Mouse (Mus musculus): Measurements from ENCODE around the gene Ranbp17.

Gene Ranbp17

DNA sequence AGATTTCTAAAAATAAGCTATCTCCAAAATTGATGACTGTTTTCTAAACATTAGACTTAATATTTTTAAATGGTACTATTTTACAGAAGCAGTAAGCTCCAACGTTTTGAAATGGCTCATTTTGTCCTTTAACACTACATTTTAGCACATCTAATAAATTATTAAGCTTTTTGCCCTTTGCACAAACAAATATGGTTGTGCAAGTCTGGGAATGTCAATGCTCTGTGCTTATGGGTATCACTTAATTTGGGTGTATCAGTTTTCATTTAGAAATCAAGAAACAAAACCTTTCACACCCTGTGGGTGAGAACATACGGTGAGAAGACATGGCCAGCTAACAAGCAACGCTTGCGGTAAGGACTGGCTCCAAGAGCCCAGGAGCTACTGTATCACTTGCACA lies 108.9 kb downstream of the Ranbp17 start:
- no peak for DNase-seq (ENCODE audit: extremely low spot score)

DNA sequence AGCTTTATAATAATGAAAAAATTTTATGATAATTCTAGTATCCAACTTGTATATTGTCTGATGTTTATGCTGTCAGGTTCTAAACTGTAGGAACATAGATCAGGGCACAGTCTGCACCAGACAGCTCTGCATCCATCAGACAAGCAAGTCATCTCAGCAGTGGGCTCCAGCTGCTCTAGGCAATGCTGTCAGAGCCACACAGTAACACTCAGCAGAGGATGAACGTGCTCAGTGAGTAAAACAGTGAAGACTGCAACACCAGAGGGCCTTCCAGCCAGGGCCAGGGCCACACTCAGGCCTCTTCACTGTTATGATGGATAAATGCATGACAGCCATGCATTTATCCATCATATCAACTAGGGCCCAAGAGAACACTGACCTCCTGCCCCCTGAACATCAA lies 114.2 kb downstream of the Ranbp17 start:
- no peak for DNase-seq (ENCODE audit: extremely low spot score)

GRCm38 (mm10) chr11:33398701-33399100 lies 114.8 kb downstream of the Ranbp17 start:
- DNase-seq (ENCODE audit: extremely low spot score) = no peak

- DNase-seq (ENCODE audit: extremely low spot score) = no peak
These were observed 117.3 kb downstream of the Ranbp17 start for GRCm38 (mm10) chr11:33396275-33396674.

DNA sequence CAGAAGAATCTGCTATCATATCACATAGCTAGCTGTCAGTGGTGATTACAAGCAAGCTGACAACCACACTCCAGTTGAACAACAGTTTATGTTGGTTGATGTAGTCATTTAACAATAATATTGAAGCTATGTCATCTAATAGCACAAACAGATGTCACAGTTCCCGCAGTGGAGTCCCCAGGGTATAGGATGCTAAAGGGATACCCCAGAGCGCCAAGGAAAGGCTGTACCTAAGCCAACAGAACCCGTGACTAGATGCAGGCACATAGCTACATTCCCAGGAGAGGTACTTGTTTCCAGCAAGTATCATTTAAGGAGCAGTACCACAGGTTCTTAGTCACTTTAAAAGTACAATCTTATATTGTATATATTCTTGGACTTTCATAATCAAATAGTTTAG lies 119.5 kb downstream of the Ranbp17 start:
- DNase-seq (ENCODE audit: extremely low spot score) = no peak

DNA sequence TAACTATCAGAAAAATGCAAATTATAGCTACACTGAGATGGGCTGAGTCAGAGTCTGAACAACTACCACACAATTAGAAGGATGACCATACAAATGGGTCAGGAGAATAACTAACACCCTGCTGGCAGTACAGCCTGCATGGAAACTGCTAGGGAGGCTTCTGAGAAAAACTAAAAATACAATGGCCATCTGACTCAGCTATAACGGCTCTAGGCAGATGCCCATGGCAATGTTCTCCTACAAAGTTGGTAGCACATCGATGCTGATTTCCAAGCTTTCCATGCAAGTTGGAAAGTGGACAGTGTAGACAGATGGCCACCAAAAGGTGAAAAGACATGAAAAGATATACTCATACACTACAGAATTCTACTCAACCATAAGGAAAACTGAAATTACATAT lies 124.9 kb downstream of the Ranbp17 start:
- no peak for DNase-seq (ENCODE audit: extremely low spot score)

- no peak for DNase-seq (ENCODE audit: extremely low spot score)
These were observed 151.7 kb downstream of the Ranbp17 start for GRCm38 (mm10) chr11:33361867-33362266.

DNA sequence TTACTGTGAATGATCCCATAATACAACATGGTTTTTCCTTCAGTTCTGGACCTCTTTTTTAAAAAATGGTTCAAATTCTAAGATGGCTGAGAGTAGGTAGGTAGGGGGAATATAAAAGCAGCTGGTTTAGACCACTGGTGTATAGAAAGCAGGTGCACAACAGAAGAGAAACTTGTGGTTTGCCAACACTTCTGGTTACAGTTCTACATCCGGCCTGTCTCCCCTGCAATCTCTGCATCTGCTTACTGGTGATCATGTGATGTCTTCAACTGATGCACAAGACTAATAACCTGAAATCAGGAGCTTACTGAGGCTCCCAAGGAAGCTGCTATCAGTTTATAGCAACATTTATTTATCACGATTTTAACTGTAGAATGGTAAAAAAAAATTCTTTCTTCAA lies 164.3 kb downstream of the Ranbp17 start:
- DNase-seq (ENCODE audit: extremely low spot score) = no peak

GRCm38 (mm10) chr11:33342061-33342460 lies 171.5 kb downstream of the Ranbp17 start:
- DNase-seq (ENCODE audit: extremely low spot score) = no peak

GRCm38 (mm10) chr11:33336552-33337121 lies 176.9 kb downstream of the Ranbp17 start:
- peak; percentile 55 for DNase-seq (ENCODE audit: extremely low spot score)

GRCm38 (mm10) chr11:33335616-33336015 lies 177.9 kb downstream of the Ranbp17 start:
- DNase-seq (ENCODE audit: extremely low spot score) = no peak

DNA sequence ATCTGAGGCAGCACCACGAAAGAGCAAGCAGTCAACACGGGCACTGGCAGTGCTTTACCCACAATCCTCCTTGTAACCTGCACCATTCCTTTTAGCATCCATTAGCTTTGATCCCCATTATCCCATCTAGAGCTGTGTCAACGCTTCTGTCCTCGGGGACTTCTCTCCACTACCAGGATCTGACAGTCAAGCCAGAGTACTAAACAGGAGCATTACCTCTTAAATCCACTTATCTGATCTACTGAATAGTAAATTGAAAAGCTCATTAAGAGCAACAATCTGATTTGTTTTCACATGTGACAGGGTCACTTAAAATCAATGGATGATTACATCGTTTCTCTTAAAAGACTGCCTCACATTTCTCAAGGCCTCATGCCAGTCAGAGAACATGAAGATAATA lies 181.4 kb downstream of the Ranbp17 start:
- no peak for DNase-seq (ENCODE audit: extremely low spot score)

DNA sequence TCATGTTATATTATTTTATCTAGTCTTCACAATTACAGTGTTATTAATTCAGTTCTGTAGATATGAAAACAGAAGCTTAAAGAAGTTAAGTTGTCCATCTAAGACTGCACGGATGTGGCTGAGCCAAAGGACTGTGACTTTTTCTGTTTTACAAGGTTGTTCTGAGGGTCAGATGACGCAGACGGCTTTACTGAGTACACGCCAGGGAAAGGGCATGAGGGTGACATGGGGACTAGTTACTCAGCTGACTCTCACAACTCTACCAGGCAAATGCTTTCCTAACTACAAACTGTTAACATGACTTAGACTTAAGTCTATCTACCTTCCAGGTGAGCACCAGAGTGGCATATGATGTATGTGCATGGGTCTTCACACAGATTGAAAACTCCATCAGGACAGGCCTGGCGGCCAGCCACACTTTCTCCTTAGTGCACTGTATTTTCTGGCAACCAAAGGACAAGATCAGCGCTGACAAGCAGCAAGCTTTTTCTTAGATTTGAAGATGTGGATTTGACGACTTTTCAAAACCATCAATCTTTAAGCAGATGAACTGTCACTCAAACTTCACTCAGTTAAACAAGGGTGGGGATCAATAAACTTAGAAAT lies 194.4 kb downstream of the Ranbp17 start:
- DNase-seq (ENCODE audit: extremely low spot score) = no peak

DNA sequence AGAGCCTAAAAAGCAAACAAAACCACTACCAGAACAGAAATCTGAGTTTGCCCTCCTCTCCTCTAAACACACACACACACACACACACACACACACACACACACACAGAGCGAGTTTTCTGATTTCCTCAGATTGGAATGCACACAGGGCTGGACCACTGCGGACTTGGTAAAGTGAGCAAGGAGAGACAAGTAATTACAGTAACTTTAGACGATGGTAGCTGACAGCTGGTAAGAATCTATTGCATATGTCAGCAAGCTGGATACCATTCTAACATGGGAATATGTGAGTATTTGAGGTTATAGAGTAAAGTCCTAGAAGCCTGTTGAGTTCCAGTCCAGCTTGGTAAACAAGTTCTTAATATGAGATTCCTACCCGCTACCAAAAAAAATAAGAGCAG lies 204.0 kb downstream of the Ranbp17 start:
- no peak for DNase-seq (ENCODE audit: extremely low spot score)

DNA sequence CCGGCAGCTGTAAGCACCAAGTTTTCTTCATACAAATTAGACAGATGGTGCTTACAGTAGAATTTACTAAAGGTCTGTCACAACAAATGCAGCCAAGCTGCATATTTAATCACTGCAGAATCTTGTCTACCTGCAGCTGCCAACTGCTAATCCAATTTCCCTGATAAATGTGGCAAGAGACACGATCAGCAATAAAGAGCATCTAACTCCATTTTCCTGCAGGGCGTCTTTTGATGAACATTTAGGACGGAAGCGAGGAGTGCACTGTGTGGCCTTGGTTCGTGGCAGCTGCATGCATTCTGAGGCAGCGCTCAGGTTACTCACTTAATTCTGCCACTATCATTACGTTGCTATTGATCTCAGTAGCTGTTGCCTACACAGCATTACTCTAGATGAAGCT lies 212.7 kb downstream of the Ranbp17 start:
- no peak for DNase-seq (ENCODE audit: extremely low spot score)

GRCm38 (mm10) chr11:33299371-33299770 lies 214.2 kb downstream of the Ranbp17 start:
- DNase-seq (ENCODE audit: extremely low spot score) = no peak

GRCm38 (mm10) chr11:33297121-33297520 lies 216.4 kb downstream of the Ranbp17 start:
- DNase-seq (ENCODE audit: extremely low spot score) = no peak

GRCm38 (mm10) chr11:33295422-33295821 lies 218.1 kb downstream of the Ranbp17 start:
- DNase-seq (ENCODE audit: extremely low spot score) = peak; percentile 12

DNA sequence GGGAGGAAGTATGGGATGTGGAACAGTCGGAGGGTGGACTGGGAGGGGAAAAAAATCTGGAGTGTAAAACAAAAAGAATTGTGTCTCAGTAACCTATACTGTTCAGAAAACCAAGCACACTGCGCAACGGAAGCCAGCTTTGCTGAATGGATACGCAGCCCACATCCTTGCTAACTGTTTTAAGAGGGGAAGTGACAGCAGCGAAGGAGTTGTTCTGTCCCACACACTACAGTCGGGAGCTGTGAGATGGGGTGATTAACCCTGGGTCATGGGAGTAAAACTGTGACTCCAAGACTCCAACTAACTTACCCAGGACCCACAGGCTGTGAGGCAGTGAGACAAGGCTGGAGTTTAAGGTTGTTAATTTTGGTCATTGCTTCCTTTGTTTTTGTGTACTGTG lies 219.5 kb downstream of the Ranbp17 start:
- no peak for DNase-seq (ENCODE audit: extremely low spot score)

- no peak for DNase-seq (ENCODE audit: extremely low spot score)
These were observed 235.0 kb downstream of the Ranbp17 start for GRCm38 (mm10) chr11:33278571-33278970.

DNA sequence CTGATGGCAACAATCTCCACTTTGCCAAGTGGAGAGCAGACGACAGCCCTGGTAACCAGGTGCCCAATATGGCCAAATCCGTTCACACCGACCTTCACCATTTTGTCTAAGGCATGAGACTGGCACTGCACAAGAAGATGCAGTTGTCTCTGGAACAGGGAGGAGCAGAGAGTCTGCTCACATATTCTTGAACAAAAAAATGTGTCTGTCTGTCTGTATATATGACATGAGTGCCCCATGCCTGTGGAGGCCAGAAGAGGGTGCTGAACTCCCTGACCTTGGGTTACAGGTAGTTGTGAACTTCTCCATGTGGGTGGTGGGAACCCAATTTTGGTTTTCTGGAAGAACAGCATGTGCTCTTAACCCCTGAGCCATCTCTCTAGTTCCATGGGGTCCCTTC lies 236.9 kb downstream of the Ranbp17 start, which contains the start of gene Gm12117:
TSS of gene Gm12117 (minus strand) at position 101 of the 400 bp plus-strand sequence.
- no peak for DNase-seq (ENCODE audit: extremely low spot score)

GRCm38 (mm10) chr11:33274816-33275215 lies 238.7 kb downstream of the Ranbp17 start:
- DNase-seq (ENCODE audit: extremely low spot score) = no peak

- DNase-seq (ENCODE audit: extremely low spot score) = no peak
These were observed 239.3 kb downstream of the Ranbp17 start for GRCm38 (mm10) chr11:33274294-33274693.

DNA sequence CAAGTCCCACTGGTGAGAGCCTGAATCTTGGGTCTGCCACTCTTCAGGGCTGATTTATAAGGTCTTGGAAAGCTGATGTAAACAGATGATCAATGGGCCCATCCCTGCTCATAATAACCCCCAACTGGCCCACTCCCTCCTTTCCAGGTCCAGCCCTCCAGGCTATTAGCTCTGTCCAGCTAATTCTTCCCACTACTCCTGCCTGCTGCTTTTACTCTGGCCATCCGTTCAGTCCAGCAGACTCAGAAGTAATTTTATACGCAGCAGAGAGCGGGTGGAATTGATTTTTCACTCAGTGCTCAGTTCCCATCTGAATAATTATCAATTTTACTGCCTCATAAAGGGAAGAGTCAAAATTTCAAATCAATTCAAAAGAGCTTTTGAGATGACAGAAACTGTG lies 273.3 kb downstream of the Ranbp17 start:
- no peak for DNase-seq (ENCODE audit: extremely low spot score)

Measured in embryo, embryonic 9.5 days (tissue).